Mouse (Mus musculus) adrenal gland, postnatal 4 days (tissue): ENCODE measurements around the gene Ctnnal1. TPM values are rescaled to one million over a fixed set of nuclear protein-coding genes. Genes with fewer than 3 reads are reported as not detected.
"Not testable (repeated sequence)": the region's sequence is repeated elsewhere in the genome, so short reads cannot be mapped to it uniquely, and the experiment has no call there.

ENCODE experiments used
- DNase-seq, 2 experiments: peaks; one replicate each; pipeline ENCODE4 v3.0.0; 2021 to 2022; ENCODE audit warnings: low spot score in 2 of 2, mixed read lengths in 2 of 2
- long read RNA-seq, 2 experiments: library from polyadenylated mRNA; stranded (forward); transcript quantifications; one replicate each; pipeline ENCODE4 v2.0.0; 2021
- total RNA-seq, 2 experiments: library from RNA; stranded (reverse); gene quantifications; 2 replicates each; pipeline ENCODE4 v1.2.3; 2021

Ctnnal1 gene
- total RNA-seq, result 10 to 100 TPM; 33.2 to 34.3 TPM
- long read RNA-seq, experiment 1, transcript Ctnnal1-201 (19 exons, 3,664 nt), result major isoform, 26 of 28 reads
- long read RNA-seq, experiment 1, partial matches to known transcripts, result 0 of 28 reads
- long read RNA-seq, experiment 1, other reads (novel, unspliced or antisense), result 2 of 28 reads
- long read RNA-seq, experiment 2, transcript Ctnnal1-201 (19 exons, 3,664 nt), result major isoform, 70 of 89 reads
- long read RNA-seq, experiment 2, partial matches to known transcripts, result 4 of 89 reads
- long read RNA-seq, experiment 2, other reads (novel, unspliced or antisense), result 14 of 89 reads

- DNase-seq, result peak; percentile 88 to 89
These were observed at the start of gene Ctnnal1 for GRCm38 (mm10) chr4:56865003-56865511. Gene Ctnnal1 (minus strand): TSS chr4:56865188.

GRCm38 (mm10) chr4:56914761-56915160 lies 49.8 kb upstream of the Ctnnal1 start:
- DNase-seq, result no peak

DNA sequence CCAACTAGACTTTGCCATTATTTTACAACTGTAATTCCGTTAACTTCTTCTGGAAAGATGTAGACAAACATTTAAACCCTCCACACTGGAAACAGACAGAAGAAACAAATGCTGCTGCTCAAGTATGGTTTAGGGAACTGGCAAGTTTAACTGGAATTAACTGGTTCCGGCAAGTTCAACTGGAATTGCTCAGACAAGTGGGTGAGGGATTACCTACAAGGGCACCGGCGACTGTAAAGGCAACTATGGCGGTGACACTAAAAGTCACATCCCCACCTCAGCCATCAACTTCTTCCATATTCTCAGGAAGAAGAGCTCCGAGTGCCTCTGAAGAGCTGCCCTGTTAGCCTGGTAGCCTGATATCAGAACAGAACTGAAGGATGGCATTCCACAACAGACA lies 49.4 kb upstream of the Ctnnal1 start:
- DNase-seq, result no peak

DNA sequence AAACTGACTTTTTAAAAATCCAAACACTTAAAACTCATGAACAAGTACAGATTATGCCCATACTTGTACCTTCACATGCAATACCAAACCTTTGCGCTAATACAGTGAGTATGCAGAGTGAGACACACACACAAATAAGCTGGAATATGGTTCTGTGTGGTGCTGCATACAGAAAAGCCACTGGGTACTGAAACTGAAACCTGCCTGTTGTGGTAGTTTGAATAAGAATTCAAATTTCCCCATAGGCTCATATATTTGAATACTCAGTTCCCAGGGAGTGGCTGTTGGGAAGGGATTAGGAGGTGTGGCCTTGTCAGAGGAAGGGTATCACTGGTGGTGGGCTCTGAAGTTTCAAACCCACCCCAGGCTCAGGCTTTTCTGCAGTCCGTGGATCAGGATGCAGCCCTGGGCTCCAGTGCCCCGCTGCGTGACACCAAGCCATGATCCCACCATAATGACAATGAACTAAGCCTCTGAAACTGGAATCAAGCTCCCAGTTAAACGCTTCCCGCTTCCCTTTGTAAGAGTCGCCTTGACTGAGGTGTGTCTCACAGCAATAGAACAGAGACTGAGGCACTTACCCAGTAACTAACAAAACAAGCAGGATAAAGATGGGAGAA lies 47.5 kb upstream of the Ctnnal1 start:
- DNase-seq, result no peak

DNA sequence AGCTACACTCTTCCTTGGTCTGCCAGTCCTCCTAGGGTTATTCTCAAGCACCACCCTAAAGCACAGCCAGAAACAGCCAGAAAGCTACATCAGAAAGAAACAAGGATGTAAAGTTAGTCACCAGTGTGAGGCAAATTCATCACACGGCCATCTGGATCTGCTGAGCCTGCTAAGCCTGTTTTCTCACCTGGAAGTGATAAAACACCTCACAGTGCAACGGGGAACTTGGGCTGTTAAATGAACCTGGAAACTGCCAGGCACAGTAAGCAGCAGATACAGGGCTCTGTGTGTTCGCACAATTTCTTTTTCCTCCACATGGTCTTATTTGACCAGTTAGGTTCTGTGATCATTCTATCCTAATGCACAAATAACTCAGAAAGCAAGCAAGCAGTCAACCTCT lies 44.6 kb upstream of the Ctnnal1 start:
- DNase-seq, result no peak

- DNase-seq, result no peak
These were observed 42.7 kb upstream of the Ctnnal1 start for GRCm38 (mm10) chr4:56907671-56908070.

DNA sequence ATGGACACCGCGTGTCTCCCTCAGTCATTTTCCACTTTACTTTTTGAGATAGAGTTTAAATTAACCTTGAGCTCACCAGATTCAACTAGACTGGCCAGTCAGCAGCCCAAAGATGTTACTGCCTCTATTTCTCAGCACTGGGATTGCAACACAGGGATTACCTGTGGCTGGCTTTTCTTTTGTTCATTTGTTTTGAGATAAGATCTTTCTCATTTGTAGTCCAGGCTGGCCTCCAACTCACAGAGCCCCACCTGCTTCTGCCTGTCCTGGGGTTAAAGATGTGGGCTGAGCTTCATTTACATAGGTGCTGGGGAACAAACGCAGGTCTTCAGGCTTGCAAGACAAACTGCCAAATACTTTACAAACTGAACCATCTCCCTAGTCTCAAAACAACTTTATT lies 41.9 kb upstream of the Ctnnal1 start:
- DNase-seq, result no peak

GRCm38 (mm10) chr4:56905507-56905906 lies 40.5 kb upstream of the Ctnnal1 start:
- no peak for DNase-seq

- DNase-seq, result no peak
These were observed 36.7 kb upstream of the Ctnnal1 start for GRCm38 (mm10) chr4:56901671-56902070.

DNA sequence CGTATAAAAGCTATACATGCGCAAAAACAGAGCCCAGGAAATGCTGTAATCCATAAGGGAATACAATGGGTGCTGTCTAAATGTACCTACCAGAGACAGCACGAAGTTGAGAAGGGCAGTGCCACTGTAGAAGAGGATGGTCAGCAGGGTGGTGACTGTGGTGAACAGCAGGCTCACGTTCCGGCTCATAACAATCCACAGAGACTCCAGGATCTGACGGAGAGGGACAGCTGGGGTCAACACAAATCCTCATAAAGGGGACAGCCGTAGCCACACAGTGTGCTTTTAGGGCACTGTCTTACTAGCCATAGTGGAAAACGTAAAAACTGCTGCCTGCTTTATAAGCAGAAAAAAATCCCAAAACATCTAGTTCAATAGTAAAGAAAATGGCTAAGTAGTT lies 34.2 kb upstream of the Ctnnal1 start:
- DNase-seq, result no peak

- no peak for DNase-seq
These were observed 32.5 kb upstream of the Ctnnal1 start for GRCm38 (mm10) chr4:56897511-56897910.

DNA sequence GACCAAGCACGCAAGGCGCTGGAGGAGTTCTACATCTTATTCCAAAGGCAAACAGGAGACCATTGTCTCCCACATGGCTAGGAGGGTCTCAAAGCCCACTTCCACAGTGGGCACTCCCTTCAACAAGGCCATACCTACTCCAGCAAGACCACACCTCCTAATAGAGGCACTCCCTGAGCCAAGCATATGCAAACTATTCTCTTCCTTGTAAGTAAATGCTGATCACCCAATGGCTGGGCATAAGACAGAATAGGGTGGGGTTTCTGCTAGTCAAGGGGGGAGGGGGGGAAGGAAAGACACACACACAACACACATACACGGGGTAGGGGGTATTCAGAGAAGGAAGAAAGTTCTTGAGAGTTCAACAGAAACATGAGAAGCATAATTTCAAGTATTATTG lies 29.2 kb upstream of the Ctnnal1 start:
- DNase-seq, result no peak

GRCm38 (mm10) chr4:56892501-56893115 lies 27.6 kb upstream of the Ctnnal1 start:
- no peak for DNase-seq

GRCm38 (mm10) chr4:56888483-56888882 lies 23.5 kb upstream of the Ctnnal1 start:
- DNase-seq, result no peak

- DNase-seq, result no peak
These were observed 21.4 kb upstream of the Ctnnal1 start for GRCm38 (mm10) chr4:56886286-56886979.

GRCm38 (mm10) chr4:56880036-56880703 lies 15.2 kb upstream of the Ctnnal1 start:
- no peak for DNase-seq

GRCm38 (mm10) chr4:56878971-56879370 lies 14.0 kb upstream of the Ctnnal1 start:
- DNase-seq, result no peak

DNA sequence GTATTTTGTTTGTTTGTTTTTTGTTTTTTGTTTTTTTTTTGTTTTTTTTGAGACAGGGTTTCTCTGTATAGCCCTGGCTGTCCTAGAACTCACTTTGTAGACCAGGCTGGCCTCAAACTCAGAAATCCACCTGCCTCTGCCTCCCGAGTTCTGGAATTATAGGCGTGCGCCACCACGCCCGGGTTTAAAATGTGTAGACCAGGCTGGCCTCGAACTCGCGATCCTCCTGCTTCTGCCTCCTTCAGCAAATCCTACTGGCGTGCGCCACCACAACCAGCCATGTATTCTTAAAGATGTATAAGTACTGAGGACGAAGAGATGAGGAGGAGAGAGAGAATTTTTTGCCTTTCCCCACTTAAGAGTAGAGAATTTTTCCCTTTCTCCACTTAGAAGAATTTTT lies 5.6 kb upstream of the Ctnnal1 start:
- not testable (repeated sequence) for DNase-seq

DNA sequence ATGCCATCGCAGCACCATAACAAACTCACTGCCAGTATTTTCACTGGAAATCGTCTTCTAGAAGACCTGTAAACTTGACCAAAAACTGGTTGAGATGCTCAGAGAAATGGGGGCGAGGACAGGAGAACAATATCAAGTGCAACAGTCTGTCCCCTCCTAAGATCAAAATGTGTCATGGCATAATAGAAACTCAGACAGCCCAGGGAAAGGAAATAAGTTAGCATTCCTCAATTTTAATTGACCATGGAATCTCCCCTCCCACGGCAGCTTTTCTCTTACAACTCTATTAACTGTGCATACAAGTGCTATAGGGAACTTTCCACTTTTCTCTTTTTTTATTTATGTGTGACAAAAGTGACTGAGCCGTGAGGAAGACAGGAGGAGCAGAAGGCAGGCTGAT lies 2.8 kb upstream of the Ctnnal1 start:
- DNase-seq, result no peak

DNA sequence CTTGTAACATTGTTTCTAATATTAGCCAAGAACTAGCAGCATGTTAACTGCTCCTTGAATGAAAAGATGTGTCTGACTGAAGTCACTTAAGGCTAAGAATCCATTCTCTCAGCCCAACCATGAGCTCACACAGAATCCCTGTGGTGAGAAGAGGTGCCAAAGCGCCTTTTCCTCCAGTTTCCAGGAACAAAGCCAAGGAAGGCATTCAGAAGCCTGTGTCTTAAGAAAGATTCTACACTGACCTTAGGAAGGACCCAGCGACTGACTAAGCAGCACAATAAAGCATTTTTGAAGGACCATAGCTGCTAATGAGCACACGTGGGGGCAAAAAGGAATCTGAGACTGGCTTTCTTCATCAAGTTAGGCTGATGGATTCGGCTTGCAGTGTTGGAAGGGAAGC lies 983 bp upstream of the Ctnnal1 start:
- no peak for DNase-seq

DNA sequence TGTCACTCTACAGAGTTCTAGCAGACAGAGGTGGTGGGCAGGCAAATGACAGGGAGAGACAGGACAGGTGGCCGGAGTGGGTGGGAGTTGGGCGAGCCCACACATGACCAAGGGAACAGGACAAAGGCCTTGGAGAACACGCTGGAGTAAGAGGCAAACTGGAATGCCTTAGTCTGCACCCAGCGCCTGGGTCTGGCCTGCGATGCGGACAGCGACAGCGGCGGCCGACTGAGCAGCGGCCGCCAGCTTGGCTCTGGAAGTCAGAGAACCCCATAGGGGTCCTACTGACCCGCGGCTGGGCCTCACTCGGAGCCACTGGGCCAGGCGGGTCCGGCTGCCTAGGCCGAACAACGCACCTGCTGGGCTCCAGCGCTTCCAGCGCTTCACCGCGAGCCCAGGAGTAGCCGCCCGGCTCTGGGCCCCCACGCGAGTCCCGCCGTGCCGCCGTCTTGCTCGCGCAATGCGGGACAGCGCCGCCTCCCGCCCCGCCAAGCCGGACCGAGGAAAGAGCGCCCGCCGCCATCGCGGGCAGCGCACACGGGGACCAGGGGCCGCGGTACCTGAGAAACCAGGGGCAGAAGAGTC lies 479 bp downstream of the Ctnnal1 start:
- DNase-seq, result peak in 1 of 2 experiments; percentile 13
